Mouse (Mus musculus): ENCODE results near the gene Hexim1.

- TF ChIP-seq CTCF (IDR thresholded peaks at IDR 0.05; ENCODE audit: low read depth), result no peak
- TF ChIP-seq EP300 (IDR thresholded peaks at IDR 0.05; ENCODE audit: low read depth), result no peak
Observed at GRCm38 (mm10) chr11:103095801-103096200, 20.2 kb upstream of the Hexim1 start.

Data from liver, embryonic 14.5 days (tissue).